Mouse (Mus musculus): ENCODE data around the gene Uqcr10. TPM values are rescaled to one million over a fixed set of nuclear protein-coding genes. Genes with fewer than 3 reads are reported as not detected.
A peak's percentile ranks its signal among the peaks of the same experiment; 100 is the strongest.

The Uqcr10 gene
- total RNA-seq, 2 experiments from 2014 or later, result 87.8 to 148 TPM

GRCm38 (mm10) chr11:4678700-4679440 is 25.3 kb downstream of the Uqcr10 start:
- ATAC-seq (ENCODE audit: poor library complexity, severe bottlenecking), result no peak

DNA sequence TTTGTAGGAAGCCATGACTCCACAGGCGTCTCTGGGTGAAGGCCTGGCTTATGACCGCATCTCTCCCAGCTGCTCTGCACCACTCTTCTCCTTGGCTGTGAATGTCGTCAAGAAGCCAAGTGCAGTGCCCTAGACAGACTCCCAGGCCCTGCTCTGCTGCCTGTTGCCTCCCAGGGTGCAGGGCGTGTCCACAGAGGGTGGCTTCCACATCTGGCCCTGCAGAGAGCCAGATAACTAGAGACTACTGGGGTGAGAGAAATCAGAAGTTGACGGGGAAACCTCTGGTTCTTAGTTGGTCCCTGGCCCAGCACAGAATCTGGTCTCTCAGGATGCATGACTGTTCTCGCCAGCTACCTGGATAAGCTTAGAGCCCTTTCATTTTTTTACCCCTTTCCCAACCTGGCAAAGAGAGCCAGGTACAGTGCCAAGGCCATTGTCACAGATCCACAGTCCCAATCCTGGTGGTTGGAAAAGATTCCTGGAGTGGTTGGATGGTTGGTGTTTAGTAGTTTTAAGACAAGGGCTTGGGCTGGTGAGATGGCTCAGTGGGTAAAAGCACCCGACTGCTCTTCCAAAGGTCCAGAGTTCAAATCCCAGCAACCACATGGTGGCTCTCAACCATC is 26.8 kb downstream of the Uqcr10 start:
- ATAC-seq (ENCODE audit: poor library complexity, severe bottlenecking), result no peak

- ATAC-seq (ENCODE audit: poor library complexity, severe bottlenecking), result no peak
Measured at GRCm38 (mm10) chr11:4675693-4676092, 28.4 kb downstream of the Uqcr10 start.

- no peak for ATAC-seq (ENCODE audit: poor library complexity, severe bottlenecking)
Measured at GRCm38 (mm10) chr11:4675126-4675562, 29.0 kb downstream of the Uqcr10 start.

GRCm38 (mm10) chr11:4674593-4674992 is 29.5 kb downstream of the Uqcr10 start:
- ATAC-seq (ENCODE audit: poor library complexity, severe bottlenecking), result peak; percentile 62

- ATAC-seq (ENCODE audit: poor library complexity, severe bottlenecking), result no peak
Measured at GRCm38 (mm10) chr11:4671736-4672135, 32.4 kb downstream of the Uqcr10 start.

DNA sequence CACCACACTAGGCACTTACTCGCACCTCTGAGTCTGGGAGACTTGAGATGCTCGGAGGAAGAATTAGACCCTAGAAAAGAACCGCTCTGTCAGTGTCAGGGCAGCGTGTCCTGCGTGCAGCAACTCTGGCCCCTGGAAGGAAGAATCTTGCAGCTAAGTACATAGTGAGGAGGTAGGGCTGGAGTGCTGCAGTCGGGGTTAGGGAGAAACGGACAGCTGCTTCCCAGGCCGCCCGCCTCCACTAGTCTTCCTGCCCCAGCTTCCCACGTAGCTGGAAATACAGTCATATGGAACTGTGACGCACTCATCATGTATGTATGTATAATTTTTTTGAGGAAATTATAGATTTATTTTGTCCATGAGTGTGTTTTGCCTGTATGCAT is 41.7 kb downstream of the Uqcr10 start:
- no peak for ATAC-seq (ENCODE audit: poor library complexity, severe bottlenecking)

GRCm38 (mm10) chr11:4661871-4662495 is 42.2 kb downstream of the Uqcr10 start:
- no peak for ATAC-seq (ENCODE audit: poor library complexity, severe bottlenecking)

- peak; percentile 60 for ATAC-seq (ENCODE audit: poor library complexity, severe bottlenecking)
Measured at GRCm38 (mm10) chr11:4661324-4661723, 42.8 kb downstream of the Uqcr10 start.

DNA sequence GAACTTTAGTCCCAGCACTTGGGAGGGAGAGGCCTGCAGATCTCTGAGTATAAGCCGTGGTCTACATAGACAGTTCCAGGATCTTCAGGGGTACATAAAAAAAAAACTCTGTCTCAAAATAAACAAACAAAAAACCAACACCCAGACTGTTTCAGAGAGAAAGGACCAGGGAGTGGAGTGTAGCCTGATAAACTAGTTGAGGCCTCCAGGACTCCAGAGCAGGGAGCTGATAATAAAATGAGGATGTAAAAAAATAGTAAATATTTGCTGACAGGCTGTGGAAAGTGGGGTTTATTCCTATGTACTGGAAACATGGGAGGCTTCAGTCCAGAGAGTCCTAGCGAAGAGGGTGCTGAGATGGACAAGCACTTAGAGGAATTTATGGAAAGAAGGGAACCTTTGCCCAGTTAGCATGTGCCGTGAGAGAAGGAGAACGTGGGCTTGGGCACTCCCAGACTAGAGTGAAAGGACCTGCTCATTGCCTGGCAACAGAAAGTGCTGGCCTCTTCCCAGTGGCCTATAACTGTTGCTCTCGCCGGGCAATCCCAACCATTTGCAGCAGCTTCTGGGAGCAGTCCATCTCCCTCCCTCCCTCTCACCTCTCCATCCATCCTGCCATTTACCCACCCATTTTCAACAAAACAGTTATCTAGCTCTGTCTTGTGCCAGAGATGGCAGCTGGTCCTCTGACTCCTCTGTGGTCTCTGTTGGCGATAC is 43.7 kb downstream of the Uqcr10 start:
- ATAC-seq (ENCODE audit: poor library complexity, severe bottlenecking), result no peak

DNA sequence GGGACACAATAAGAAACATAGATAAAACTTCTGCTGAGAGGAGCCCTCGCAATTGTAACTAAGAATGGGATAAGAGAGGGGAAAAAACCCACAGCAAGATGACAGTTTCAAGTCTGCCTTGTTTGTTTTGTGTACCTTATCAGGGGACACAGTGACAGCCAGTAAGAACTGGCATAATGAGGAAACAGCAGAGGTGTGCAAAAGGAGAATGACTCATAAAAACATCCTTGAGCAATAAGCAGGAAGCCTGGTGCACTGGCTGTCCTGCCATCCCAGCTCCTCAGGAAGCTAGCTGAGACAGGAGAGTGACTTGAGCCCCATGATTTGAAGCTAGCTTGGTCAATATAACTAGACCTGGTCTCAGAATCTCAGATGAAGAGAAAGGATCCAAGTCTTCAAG is 44.3 kb downstream of the Uqcr10 start:
- ATAC-seq (ENCODE audit: poor library complexity, severe bottlenecking), result peak; percentile 88

Other genes with a start within 250 kb of the Uqcr10 start
- gene Mtmr3, start 109.5 kb downstream of the Uqcr10 start, total RNA-seq (2015), result 44.1 and 47.0 TPM in 2 replicates
- 71.1 and 77.2 TPM in 2 replicates for gene Mtmr3, start 109.5 kb downstream of the Uqcr10 start, total RNA-seq (2017)
- gene Gm11032, start 84.3 kb downstream of the Uqcr10 start, total RNA-seq (2015), result not detected in 2 replicates
- not detected in 2 replicates for gene Gm11032, start 84.3 kb downstream of the Uqcr10 start, total RNA-seq (2017)
- gene Ascc2, start 66.6 kb downstream of the Uqcr10 start, total RNA-seq (2015), result 14.4 and 14.6 TPM in 2 replicates
- 15.7 and 16.0 TPM in 2 replicates for gene Ascc2, start 66.6 kb downstream of the Uqcr10 start, total RNA-seq (2017)
- 35.2 and 45.0 TPM in 2 replicates for gene Zmat5, start 336 bp upstream of the Uqcr10 start, total RNA-seq (2015)
- gene Zmat5, start 336 bp upstream of the Uqcr10 start, total RNA-seq (2017), result 11.7 and 12.5 TPM in 2 replicates
- not detected in 2 replicates for gene Cabp7, start 42.4 kb upstream of the Uqcr10 start, total RNA-seq (2015)
- not detected in 2 replicates for gene Cabp7, start 42.4 kb upstream of the Uqcr10 start, total RNA-seq (2017)
- 12.4 and 12.6 TPM in 2 replicates for gene Nf2, start 145.2 kb upstream of the Uqcr10 start, total RNA-seq (2015)
- gene Nf2, start 145.2 kb upstream of the Uqcr10 start, total RNA-seq (2017), result 36.7 and 55.3 TPM in 2 replicates
- 1.8 and 3.1 TPM in 2 replicates for gene Nipsnap1, start 169.6 kb upstream of the Uqcr10 start, total RNA-seq (2015)
- 3.9 and 5.9 TPM in 2 replicates for gene Nipsnap1, start 169.6 kb upstream of the Uqcr10 start, total RNA-seq (2017)
- 14.0 and 16.5 TPM in 2 replicates for gene Thoc5, start 191.0 kb upstream of the Uqcr10 start, total RNA-seq (2015)
- gene Thoc5, start 191.0 kb upstream of the Uqcr10 start, total RNA-seq (2017), result 31.6 and 32.3 TPM in 2 replicates
- gene Nefh, start 243.7 kb upstream of the Uqcr10 start, total RNA-seq (2015), result 0.21 and 0.33 TPM in 2 replicates
- 0.22 and 0.28 TPM in 2 replicates for gene Nefh, start 243.7 kb upstream of the Uqcr10 start, total RNA-seq (2017)

Data from megakaryocyte, adult 5-6 weeks (primary cell).